Mouse (Mus musculus) frontal cortex, postnatal 25 days (tissue): ENCODE measurements around the gene Bcl2l14.
A peak's percentile ranks its signal among the peaks of the same experiment; 100 is the strongest.

Experiments used
- DNase-seq, 2 experiments: peaks; one replicate each; pipeline ENCODE4 v3.0.0; 2022; ENCODE audit warnings: low spot score in 2 of 2

Gene Bcl2l14

DNA sequence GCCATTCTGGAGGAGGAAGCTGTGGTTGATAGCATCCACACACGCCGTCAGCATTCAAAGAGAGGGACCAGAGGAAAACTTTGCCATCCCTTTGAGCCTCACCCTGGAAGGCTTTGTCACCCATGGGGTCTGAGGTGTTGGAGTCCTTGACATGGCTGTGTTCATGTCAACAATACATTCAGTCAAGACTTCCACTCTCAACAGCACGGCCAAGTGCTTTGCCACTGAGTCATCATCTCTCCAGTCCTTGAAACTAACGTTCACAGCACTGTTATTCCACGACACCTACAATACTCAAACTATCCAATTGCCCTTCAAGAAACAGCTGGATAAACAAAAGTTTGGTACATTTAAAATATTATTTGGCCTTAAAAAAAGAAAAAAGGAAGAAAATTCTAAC is 46.1 kb downstream of the Bcl2l14 start:
- no peak for DNase-seq

DNA sequence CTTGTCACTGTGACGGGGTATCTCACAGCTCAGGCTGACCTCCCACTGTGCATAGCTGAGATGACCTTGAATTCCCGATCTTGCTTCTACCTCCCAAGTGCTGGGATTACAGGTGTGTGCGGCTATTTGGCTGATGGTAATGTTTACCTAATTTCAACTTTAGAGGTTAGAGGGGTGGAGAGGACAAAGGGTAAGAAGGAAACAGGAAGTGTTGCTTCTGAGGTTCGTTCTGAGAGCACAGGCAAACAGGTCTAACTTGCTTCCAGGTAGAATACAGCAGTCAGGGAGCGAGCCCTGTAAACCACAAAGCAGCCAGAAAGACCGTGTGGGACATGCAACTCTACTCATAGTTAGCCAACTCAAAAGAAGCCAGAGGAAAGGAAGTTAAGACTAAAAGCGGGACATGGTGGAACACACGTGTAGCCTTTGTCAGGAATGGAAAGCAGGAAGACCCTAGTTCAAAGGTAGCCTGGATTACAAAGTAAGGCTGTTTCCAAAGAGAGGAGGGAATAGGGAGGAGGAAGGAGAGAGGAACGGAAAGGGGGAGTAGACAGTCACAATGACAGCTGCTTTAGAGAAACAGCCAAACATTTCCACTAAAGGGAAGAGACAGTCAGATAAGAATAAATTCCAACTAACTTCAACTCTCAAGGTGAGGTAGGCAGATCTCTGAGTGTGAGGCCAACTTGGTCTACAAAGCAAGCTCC is 47.2 kb downstream of the Bcl2l14 start:
- no peak for DNase-seq

DNA sequence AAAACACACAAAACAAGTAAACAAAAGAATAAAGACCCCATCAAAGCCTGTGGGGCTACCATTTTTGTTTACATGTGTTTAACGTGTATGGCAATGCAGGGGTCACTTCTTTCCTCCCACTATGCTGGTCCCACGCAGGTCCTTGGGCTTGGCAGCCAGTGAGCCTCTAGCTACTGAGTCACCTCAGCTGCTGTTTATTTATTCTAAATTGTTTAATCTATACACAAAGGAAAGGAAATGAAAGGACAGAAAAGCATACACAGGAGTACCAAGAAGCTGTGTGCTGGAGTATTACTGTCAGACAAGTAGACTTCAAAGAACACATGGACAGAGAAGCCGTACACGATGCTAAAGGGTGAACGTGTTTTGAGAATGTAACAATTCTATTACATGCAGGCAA is 47.8 kb downstream of the Bcl2l14 start:
- no peak for DNase-seq

DNA sequence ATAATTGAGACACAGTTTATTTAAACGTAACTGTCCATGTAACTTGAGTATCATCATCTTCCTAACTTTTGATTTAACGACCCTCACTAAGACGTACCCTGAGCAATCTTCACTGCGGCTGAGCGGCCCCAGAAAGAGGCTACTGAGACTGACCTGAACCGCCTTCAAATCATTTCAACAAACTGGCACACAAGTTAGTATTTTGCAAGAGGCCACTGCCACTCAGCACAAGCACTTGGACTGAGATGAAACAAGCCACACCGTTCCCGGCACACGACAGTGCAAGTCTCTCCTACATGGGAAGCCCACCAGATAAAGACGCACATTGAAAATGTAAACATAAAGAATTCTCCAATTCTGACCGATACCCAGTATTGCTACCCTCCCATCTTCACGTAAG is 52.3 kb downstream of the Bcl2l14 start:
- no peak for DNase-seq

DNA sequence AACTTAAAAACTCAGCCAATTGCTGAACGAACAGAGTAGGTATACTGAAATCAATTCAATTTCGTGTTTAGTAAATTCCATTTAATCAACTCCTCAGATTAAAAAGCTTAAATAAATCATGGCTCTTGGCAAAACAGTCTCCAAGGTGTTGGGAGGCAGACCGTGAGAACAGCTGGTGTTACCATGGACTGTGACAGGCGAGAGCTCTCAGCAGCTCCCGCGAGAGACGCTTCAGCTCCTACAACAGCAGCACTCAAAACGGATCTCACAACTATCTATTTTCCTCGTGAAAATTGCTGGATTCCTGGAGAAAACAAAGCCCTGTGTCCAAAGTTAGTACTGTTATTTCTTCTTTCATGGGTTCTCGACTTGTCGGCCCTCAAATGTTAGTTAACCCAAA is 53.8 kb downstream of the Bcl2l14 start:
- no peak for DNase-seq

DNA sequence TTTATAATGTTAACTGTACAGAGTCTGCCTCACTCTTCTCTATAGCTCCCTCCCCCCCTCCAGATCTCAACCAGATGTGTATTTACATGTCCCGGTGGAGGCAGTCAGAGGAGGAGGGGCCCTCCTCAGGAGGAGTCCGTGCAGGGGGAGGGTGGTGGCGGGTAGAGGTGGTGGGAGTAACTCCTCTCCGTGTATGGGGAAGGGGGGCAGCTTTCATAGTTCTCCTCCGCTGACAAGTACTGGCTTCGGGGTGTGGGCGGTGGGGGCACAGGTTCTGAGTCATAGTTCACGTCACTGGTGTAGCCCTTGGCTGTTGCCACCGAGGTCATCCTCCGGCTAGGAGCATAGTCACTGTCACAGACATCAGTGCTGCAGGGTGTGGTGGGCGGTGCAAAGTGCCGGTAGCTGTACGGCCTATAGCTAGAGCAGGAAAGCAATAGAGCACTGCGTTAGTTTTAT is 54.6 kb downstream of the Bcl2l14 start:
- DNase-seq = peak in 1 of 2 experiments; percentile 23

DNA sequence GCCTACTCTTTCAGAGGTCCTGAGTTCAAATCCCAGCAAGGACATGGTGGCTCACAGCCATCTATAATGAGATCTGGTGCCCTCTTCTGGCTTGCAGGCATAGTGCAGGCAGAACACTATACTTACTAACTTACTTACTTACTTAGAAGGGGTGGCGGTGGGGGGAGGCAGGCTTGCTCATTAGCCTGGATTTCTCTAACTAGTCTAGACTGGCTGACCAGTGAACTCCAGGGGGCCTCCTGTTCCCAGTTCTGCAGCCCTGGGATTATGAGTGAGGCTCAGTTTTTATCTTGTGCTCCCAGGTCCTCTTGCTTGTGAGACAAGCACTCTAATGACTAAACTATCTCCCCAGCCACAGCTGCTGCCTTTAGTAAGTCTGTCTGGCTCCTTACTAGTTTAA is 58.0 kb downstream of the Bcl2l14 start:
- DNase-seq = no peak

DNA sequence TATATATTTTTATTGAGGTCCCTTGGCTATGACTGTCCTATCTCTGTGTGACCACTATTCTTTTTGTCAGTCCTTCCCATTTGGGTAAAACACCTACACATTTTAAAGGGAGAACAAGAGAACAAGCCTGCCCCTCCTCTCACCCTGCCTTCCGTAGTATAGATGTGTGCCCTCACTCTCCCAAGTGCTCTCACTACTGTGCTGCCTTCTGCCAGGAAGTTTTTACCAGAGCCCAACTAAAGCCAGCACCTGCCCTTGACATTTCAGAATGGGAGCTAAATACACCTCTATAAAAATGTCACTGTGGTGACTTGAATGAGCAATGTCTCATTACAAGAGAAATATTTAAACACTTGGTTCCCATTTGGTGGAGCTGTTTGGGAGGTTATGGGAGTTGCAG is 62.3 kb downstream of the Bcl2l14 start:
- no peak for DNase-seq

DNA sequence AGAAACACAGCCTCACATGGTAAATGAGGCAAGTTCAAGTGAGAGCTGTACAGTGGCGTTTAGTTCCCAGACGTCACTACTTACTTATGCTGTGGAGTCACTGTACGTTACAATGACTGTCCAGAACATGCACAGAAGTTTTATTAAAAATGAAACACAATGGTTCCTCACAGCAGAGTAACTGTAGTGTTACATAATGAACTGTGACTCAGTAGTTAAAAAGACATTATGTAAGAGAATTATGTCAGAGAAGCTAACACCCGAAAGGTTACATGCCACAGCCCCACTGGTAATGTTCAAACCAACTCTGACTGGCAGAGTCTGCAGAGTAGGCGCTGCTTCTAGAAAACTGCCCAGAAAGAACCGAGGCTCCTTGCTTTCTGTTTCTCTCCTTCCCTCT is 65.1 kb downstream of the Bcl2l14 start:
- DNase-seq = no peak

DNA sequence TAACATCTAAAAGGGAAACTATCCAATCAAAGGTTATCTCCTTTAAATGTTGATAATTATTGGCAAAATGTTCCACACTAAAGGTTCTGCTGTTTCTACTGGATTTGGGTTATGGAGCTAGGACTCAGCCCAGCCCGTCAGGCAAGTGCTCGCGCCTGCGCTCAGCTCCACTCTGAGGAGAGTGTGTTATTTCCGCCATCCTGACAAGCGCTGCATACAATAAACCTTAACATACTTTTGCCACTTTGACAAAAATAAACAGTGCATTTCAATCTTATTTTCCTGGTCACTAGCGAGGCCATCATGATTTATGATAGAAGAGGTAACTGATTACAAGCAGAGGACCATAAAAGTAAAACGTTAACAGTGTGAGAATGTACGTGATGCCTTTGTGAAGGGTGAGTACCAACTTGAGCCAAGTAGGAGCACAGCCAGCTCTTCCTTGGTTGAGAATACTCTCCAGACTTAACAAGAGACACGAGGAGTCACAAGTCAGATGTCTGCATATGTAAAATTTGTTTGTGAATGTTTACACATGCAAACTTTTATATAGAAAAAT is 70.6 kb downstream of the Bcl2l14 start:
- no peak for DNase-seq

DNA sequence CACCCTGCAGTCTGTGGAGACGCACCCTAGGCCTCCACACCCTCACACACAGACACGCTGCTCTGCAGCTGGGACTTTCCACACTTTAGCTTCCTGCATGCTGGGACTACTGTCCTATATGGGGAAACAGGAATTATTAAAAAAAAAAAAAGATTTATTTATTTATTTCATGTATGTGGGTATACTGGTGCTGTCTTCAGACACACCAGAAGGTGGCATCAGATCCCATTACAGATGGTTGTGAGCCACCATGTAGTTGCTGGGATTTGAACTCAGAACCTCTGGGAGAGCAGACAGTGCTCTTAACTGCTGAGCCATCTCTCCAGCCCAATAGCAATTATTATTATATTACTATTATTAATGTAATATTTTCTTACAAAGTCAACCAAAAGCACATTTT is 73.2 kb downstream of the Bcl2l14 start:
- no peak for DNase-seq

DNA sequence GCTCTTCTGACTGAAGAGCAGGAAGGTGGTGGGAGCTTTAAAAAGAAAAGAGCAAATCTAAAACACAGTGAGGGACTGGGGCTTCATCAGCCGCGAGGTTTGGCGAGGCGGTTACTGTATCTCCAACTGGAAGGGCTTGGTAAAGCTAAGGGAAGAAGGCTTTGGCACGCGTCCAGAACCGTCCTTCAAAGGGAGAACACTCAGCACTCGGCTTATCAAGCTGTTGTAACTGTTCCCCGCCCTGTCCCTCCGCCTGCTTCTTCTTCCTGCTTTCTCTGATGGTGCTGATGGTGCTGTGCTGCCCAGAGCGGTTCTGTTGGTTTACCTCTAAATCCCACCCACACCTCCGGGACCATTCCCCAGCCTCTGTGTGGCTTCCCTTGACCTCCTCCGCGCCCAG is 74.7 kb downstream of the Bcl2l14 start:
- DNase-seq = no peak

DNA sequence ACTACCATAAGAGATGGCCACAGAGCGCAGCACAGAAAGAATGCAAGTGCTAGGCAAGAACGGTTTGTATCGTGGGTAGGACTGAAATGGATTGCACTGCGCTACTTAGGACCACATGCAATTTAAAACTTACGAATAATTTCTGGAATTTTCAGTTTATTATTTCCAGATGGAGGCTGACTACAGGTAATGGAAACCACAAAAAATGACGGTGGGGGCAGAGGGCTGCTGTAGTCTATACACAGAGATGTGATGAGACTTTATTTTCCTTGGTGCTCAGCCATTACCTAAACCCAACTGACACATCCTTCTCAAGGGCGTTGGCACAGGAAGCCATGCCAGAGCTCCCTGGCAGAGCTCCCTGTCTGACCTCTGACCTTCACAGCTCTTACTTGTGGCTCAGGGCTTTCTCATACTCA is 77.0 kb downstream of the Bcl2l14 start:
- DNase-seq = no peak

DNA sequence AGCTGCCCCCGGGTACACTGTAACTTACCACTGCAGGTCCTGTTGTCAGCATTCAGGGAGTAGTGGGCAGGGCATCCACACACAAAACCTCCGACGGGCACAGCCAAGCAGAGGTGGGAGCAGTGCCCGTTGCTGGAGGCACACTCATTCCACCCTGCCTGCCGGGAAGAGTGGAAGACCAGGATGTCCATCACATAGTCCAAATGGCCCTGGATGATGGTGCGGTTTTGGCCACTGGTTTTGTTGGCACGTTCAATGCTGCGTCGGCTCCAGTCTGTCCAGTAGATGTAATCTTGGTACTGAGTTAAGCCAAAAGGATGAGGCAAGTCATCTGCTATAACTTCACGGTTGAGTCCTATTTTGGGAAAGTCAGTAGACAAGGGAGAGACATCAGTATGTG is 83.4 kb downstream of the Bcl2l14 start:
- no peak for DNase-seq

DNA sequence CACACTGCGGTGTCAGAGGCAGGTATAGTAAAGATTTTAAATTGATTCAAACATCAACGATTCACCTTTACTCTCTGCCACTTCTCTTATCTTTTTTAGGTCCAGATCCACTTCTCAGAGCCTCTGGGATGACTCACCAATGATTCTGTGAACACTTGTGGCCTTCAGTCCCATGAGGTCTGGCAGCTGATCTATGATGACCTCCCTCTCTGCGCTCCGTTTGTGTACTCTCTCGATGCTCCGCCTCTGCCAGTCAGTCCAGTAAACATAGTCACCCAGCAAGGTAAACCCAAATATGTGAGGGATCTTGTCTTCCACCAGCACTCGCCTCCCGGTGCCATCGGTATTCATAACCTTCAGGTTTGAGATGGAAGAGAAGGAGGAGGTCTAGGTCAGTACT is 90.2 kb downstream of the Bcl2l14 start:
- no peak for DNase-seq
